Mouse (Mus musculus) macrophage (primary cell): ENCODE data around the gene Pik3c2b. TPM values are rescaled to one million over a fixed set of nuclear protein-coding genes. Genes with fewer than 3 reads are reported as not detected.

Experiments
- H3K27ac ChIP-seq: fragments of 350-480 bp; formaldehyde crosslinking; 2 replicates; pipeline ENCODE4 v1.9.0; 2021
- H3K36me3 ChIP-seq: fragments of 350-480 bp; formaldehyde crosslinking; 2 replicates; pipeline ENCODE4 v1.9.0; 2021; ENCODE audit errors: inconsistent target
- H3K4me3 ChIP-seq: fragments of 350-480 bp; formaldehyde crosslinking; 2 replicates; pipeline ENCODE4 v1.9.0; 2021; ENCODE audit errors: inconsistent target
- H3K79me2 ChIP-seq: fragments of 350-480 bp; formaldehyde crosslinking; 2 replicates; pipeline ENCODE4 v1.9.0; 2021; ENCODE audit errors: inconsistent target
- whole genome bisulfite sequencing: methylation state at CpG from one replicate; pipeline ENCODE4 v1.1.7; 2026; ENCODE audit warnings: inconsistent platforms; ENCODE audit not compliant: missing documents; 5-methylcytosine and 5-hydroxymethylcytosine counted together
- polyA plus RNA-seq: library from polyadenylated mRNA; stranded (reverse); fragments of 250-400 nt; gene quantifications from 3 replicates; pipeline ENCODE4 v1.2.4, GENCODE M21; 2018; ENCODE audit warnings: inconsistent platforms

The Pik3c2b gene
- polyA plus RNA-seq, 1 experiment from 2014 or later = 0.04 TPM

DNA sequence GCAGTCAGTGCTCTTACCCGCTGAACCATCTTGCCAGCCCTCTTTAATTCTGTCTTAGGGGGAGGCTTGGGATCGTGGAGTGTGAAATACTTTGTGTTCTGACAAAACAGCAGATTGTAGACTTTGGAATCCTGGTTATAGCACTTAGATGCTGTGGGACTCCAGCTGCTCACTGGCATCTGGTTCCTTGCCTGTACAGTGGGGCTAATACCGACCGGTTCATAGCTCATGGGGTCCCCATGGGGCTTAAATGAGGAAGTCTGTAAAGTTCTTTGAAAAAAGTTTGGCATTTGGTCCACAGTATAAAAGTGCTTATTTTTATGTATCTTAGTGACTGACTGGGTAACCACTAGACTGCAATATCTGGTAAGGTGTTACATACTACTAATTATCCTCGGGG, 90.3 kb downstream of the Pik3c2b start:
- Histone ChIP-seq H3K4me3 (peak overlapping the region; percentile 97; the same call in 1 of the 2 replicates), H3K27ac (no peak overlapping the region), H3K79me2 (peaks cover 84% of the 10 kb centered on the region), H3K36me3 (peaks cover 40% of the 10 kb centered on the region)
- WGBS = 25% methylated on average over 5 of the region's 5 CpGs

DNA sequence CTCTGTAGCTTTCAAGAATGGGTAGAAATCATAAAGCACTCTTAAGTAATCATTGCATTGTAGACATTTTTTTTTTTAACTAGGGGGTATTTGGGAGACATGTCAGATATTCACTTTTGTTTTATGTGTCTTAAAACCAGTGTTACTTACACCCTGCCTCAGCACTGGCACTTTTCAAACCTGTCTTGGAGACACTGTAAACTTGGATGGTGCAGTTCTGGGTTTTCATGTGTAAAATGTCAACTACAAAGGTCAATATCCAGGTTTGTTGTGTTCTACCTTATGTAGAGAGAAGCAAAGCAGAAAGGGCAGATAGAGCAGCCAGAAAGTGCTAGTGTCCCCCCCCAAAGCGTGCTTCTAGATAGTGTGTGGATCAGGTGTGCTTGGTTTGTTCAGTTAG, 92.9 kb downstream of the Pik3c2b start:
- H3K79me2 ChIP-seq = peaks cover 64% of the 10 kb centered on the region
- no peak overlapping the region for H3K27ac ChIP-seq
- WGBS = 100% methylated on average over 1 of the region's 1 CpGs
- H3K4me3 ChIP-seq = no peak overlapping the region
- peaks cover 40% of the 10 kb centered on the region for H3K36me3 ChIP-seq

DNA sequence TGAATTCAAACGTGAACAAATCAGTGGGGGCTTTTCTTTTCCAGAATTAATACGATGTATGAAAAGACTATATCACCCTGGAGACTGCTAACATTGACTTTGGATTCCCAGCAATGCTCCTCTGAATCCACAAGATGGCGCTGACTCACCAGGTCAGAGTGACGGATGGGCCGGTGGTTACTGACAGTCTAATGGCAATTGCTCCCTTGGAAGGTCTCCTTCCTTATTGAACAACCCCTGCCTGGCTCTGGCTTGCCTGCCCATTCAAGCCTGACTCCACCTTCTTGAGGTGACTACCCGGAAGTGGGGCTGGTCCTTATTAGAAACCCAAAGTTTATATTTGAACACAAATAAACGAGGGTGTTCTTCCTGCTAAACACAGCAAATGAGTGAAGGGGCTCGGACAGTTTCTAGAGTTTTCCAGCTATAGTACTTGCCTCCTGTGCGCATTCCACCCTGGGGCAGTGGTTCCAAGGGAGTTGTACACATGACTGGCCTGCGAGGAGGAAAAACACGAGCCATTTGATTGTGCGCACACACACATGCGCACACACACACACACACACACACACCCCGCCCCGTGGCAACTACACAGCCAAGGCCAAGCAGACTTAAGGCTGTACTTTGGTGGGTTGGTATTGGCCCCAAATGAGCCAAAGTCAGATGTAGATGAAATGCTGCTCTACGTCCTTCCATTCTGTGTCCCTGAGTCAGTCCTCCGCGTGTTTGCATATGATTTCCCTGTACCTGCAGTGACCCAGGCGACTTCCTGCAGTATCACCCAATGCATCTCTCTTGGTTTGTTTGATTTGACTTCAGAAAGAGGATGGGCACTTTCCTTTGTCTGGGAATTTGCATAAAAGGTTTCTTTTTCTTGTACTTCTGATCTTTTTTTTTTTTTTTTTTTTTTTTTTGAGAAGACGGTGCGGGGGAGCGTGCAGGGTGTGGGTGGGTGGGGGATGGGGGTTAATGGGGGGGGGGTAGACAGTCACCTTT, 100.8 kb downstream of the Pik3c2b start:
- no peak overlapping the region for H3K27ac ChIP-seq
- 61% methylated on average over 22 of the region's 22 CpGs for WGBS
- no peaks in the 10 kb centered on the region for H3K36me3 ChIP-seq
- H3K79me2 ChIP-seq = no peaks in the 10 kb centered on the region
- H3K4me3 ChIP-seq = no peak overlapping the region

DNA sequence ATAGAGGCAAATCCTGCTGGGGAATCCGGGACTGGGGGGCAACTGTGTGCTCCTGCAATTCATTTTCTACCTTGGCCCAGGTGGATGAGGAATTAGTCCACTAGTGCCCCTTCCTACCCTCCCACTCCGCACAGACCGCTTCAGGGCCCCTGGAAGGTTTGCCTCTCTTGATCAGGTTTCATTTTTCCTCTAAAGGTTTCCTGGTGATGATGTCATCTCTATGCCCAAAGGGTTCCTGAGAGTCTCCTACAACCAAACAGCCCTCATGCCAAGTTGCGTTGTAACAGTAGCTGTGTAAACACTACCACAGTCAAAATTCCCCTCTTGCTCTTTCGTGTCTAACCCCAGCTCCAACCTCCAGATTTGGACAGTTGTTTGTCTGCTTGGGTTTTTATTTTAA, 101.9 kb downstream of the Pik3c2b start:
- WGBS = 87% methylated on average over 5 of the region's 5 CpGs

DNA sequence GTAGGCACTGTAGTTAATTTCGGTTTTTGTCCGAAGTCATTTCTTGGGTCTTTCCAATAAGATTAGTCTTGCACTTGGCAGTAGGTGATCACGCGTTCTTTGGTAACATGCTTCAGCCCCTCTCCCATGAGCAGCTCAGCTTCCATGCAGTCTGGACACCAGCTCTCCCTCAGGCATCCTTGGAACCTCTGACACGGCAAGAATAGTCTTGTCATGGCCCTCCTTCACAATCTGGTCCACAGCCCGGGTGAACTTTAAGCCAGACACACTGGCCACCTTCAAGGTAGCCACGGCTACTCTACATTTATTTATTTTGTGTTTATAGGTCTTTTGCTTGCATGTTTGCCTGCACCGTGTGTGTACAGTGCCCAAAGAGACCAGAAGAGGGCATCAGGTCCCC, 102.7 kb downstream of the Pik3c2b start:
- no peaks in the 10 kb centered on the region for H3K79me2 ChIP-seq
- no peak overlapping the region for H3K4me3 ChIP-seq
- H3K36me3 ChIP-seq = no peaks in the 10 kb centered on the region
- 90% methylated on average over 8 of the region's 8 CpGs for WGBS
- no peak overlapping the region for H3K27ac ChIP-seq

More for the DNA sequence above, 101.9 kb downstream of the Pik3c2b start:
- Histone ChIP-seq H3K27ac (no peak overlapping the region), H3K36me3 (no peaks in the 10 kb centered on the region), H3K4me3 (no peak overlapping the region), H3K79me2 (no peaks in the 10 kb centered on the region)

DNA sequence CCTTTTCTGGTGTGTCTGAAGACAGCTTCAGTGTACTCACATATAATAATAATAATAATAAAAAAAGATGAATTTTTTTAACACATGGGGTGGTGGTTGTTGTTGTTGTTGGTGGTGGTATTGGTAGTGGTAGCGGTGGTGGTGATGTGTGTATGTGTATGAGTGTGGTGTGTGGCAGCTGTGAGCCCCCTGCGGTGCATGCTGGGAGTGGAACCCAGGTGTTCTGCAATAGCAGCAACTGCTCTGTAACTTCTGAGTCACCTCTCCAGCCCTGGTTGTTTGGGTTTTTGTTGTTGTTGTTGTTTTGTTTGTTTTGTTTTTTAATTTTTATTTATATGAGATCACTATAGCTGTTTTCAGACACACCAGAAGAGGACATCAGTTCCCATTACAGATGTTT, 105.1 kb downstream of the Pik3c2b start:
- Histone ChIP-seq H3K36me3 (no peaks in the 10 kb centered on the region), H3K4me3 (no peak overlapping the region), H3K79me2 (no peaks in the 10 kb centered on the region), H3K27ac (no peak overlapping the region)
- WGBS = 94% methylated on average over 2 of the region's 2 CpGs

DNA sequence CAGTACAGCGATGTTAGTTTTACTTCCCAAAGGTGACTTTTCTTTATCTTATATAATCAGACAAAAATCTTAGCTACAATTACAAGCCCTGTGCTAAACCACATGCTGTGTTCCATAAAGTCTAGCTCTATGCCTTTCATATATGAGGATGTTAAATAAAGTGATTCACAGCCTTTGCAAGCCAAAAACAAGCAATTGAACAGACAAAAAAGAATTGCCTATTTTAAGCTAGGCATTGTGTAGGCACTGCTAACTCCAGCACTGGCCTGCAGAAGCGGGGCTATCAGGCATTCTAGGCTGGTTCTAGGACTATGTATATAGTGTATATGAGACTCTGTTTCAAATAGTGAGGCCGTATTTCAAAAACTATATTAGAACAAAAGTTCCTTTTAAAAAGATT, 106.7 kb downstream of the Pik3c2b start:
- H3K4me3 ChIP-seq = no peak overlapping the region
- 94% methylated on average over 3 of the region's 3 CpGs for WGBS
- H3K79me2 ChIP-seq = no peaks in the 10 kb centered on the region
- H3K36me3 ChIP-seq = no peaks in the 10 kb centered on the region
- H3K27ac ChIP-seq = no peak overlapping the region

DNA sequence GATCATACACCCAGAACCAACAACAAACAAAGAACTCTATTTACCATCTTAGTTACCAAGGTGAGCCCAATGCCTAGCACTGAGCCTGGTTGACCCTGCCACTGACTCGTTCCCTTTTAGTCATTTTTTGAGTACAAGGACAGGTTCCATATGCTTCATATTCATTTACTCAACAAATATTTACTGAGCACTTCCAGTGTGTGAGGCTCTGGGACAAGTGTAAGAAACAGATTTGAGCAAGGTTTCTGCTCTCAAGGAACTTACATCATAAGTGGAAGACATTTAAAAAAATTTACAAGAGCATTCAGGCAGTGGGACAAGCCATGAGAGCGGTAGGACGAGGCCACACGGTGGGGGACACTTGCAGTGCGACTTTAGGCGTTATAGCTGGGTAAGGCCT, 109.8 kb downstream of the Pik3c2b start:
- H3K36me3 ChIP-seq = no peaks in the 10 kb centered on the region
- H3K79me2 ChIP-seq = no peaks in the 10 kb centered on the region
- WGBS = 92% methylated on average over 6 of the region's 6 CpGs

More for the DNA sequence above, 109.8 kb downstream of the Pik3c2b start:
- Histone ChIP-seq H3K4me3 (no peak overlapping the region), H3K27ac (no peak overlapping the region)

Other genes with a start within 250 kb of the Pik3c2b start
- not detected in 3 replicates for gene Lrrn2, start 165.4 kb upstream of the Pik3c2b start, polyA plus RNA-seq
- 13.6 to 28.1 TPM (median 15.4 TPM) in 3 replicates for gene Mdm4, start 15.1 kb upstream of the Pik3c2b start, polyA plus RNA-seq
- gene Ppp1r15b, start 85.5 kb downstream of the Pik3c2b start, polyA plus RNA-seq = 26.8 to 38.2 TPM (median 32.7 TPM) in 3 replicates
- not detected in 3 replicates for gene Plekha6, start 118.5 kb downstream of the Pik3c2b start, polyA plus RNA-seq